Mouse (Mus musculus) G1E (cell line): ENCODE data around the gene Unc93a2.
"Not testable (repeated sequence)": the region's sequence is repeated elsewhere in the genome, so short reads cannot be mapped to it uniquely, and the experiment has no call there.

Experiments used
- CTCF ChIP-seq: IDR thresholded peaks from 2 replicates; pipeline ENCODE4 v1.5.1; 2012; ENCODE audit warnings: low read depth, low read length, inconsistent platforms, mixed read lengths
- GATA2 ChIP-seq: IDR thresholded peaks from 2 replicates; pipeline ENCODE4 v1.6.1; 2012; ENCODE audit warnings: low read depth, low read length, inconsistent platforms, borderline replicate concordance

GRCm38 (mm10) chr17:7366676-7367374 lies 18.4 kb downstream of the Unc93a2 start:
- not testable (repeated sequence) for TF ChIP-seq CTCF, GATA2
